Mouse (Mus musculus): ENCODE measurements around the gene Gm6583. TPM values are rescaled to one million over a fixed set of nuclear protein-coding genes. Genes with fewer than 3 reads are reported as not detected.
A peak's percentile ranks its signal among the peaks of the same experiment; 100 is the strongest.

Gene Gm6583
- total RNA-seq, 2 experiments from 2014 or later = not detected

GRCm38 (mm10) chr5:112368666-112369065 is 12.8 kb upstream of the Gm6583 start:
- DNase-seq (ENCODE audit: low spot score in 2 of 2) = no peak

- no peak for DNase-seq (ENCODE audit: low spot score in 2 of 2)
Observed at GRCm38 (mm10) chr5:112367929-112368328, 12.1 kb upstream of the Gm6583 start.

GRCm38 (mm10) chr5:112367338-112367737 is 11.5 kb upstream of the Gm6583 start:
- DNase-seq (ENCODE audit: low spot score in 2 of 2) = no peak

GRCm38 (mm10) chr5:112366879-112367278 is 11.0 kb upstream of the Gm6583 start:
- DNase-seq (ENCODE audit: low spot score in 2 of 2) = no peak

GRCm38 (mm10) chr5:112364184-112364797 is 8.5 kb upstream of the Gm6583 start:
- DNase-seq (ENCODE audit: low spot score in 2 of 2) = no peak

GRCm38 (mm10) chr5:112360077-112360476 is 4.2 kb upstream of the Gm6583 start:
- DNase-seq (ENCODE audit: low spot score in 2 of 2) = no peak

- no peak for DNase-seq (ENCODE audit: low spot score in 2 of 2)
Observed at GRCm38 (mm10) chr5:112359520-112359919, 3.7 kb upstream of the Gm6583 start.

GRCm38 (mm10) chr5:112356322-112356721 is 489 bp upstream of the Gm6583 start:
- DNase-seq (ENCODE audit: low spot score in 2 of 2) = no peak

GRCm38 (mm10) chr5:112355493-112355892 is 340 bp downstream of the Gm6583 start:
- no peak for DNase-seq (ENCODE audit: low spot score in 2 of 2)

GRCm38 (mm10) chr5:112349169-112349568 is 6.7 kb downstream of the Gm6583 start:
- no peak for DNase-seq (ENCODE audit: low spot score in 2 of 2)

GRCm38 (mm10) chr5:112346211-112346965 is 9.4 kb downstream of the Gm6583 start:
- no peak for DNase-seq (ENCODE audit: low spot score in 2 of 2)

- peak; percentile 55 to 78 for DNase-seq (ENCODE audit: low spot score in 2 of 2)
Observed at GRCm38 (mm10) chr5:112344092-112344960, 11.5 kb downstream of the Gm6583 start.

GRCm38 (mm10) chr5:112343205-112343595 is 12.6 kb downstream of the Gm6583 start:
- no peak for DNase-seq (ENCODE audit: low spot score in 2 of 2)

GRCm38 (mm10) chr5:112342463-112343204 is 13.2 kb downstream of the Gm6583 start, which contains the start of the genes Srrd and Hps4:
Gene Srrd, minus strand, starts transcription at chr5:112343040.
Gene Hps4, plus strand, starts transcription at chr5:112343083.
- DNase-seq (ENCODE audit: low spot score in 2 of 2) = peak; percentile 72 to 92

- DNase-seq (ENCODE audit: low spot score in 2 of 2) = no peak
Observed at GRCm38 (mm10) chr5:112339215-112339614, 16.6 kb downstream of the Gm6583 start.

- DNase-seq (ENCODE audit: low spot score in 2 of 2) = no peak
Observed at GRCm38 (mm10) chr5:112337004-112337403, 18.8 kb downstream of the Gm6583 start.

- DNase-seq (ENCODE audit: low spot score in 2 of 2) = peak in 1 of 2 experiments; percentile 39
Observed at GRCm38 (mm10) chr5:112335473-112335872, 20.4 kb downstream of the Gm6583 start.

- no peak for DNase-seq (ENCODE audit: low spot score in 2 of 2)
Observed at GRCm38 (mm10) chr5:112329805-112330564, 25.8 kb downstream of the Gm6583 start.

GRCm38 (mm10) chr5:112327854-112328253 is 28.0 kb downstream of the Gm6583 start:
- DNase-seq (ENCODE audit: low spot score in 2 of 2) = no peak

GRCm38 (mm10) chr5:112326446-112327009 is 29.3 kb downstream of the Gm6583 start:
- DNase-seq (ENCODE audit: low spot score in 2 of 2) = no peak

Data from layer of hippocampus, adult 18-20 months (tissue).